Mouse (Mus musculus) hindbrain, embryonic 11.5 days (tissue): ENCODE data around the gene Pnrc1. TPM values are rescaled to one million over a fixed set of nuclear protein-coding genes. Genes with fewer than 3 reads are reported as not detected.

Source experiments
- ATAC-seq: fragments of 200-750 bp; cut with Nextera tagmentation; 2 replicates; pipeline ENCODE4 v1.8.0; 2017; ENCODE audit warnings: mild to moderate bottlenecking, moderate TSS enrichment, moderate library complexity; ENCODE audit not compliant: low FRiP score
- DNase-seq: peaks from one replicate; pipeline ENCODE4 v3.0.0-alpha.2; 2015; ENCODE audit warnings: low spot score
- H3K27ac ChIP-seq: fragments of 300-500 bp; sonication (generic); 2 replicates; pipeline ENCODE4 v1.5.1; 2014; ENCODE audit warnings: mild to moderate bottlenecking, low read depth, low read length
- H3K27me3 ChIP-seq: fragments of 300-500 bp; sonication (generic); 2 replicates; pipeline ENCODE4 v1.6.1; 2014; ENCODE audit warnings: mild to moderate bottlenecking, low read length, moderate library complexity, mixed read lengths; ENCODE audit not compliant: control insufficient read depth, insufficient read depth
- H3K36me3 ChIP-seq: fragments of 300-500 bp; sonication (generic); 2 replicates; pipeline ENCODE4 v1.6.1; 2014; ENCODE audit warnings: mild to moderate bottlenecking, low read length, moderate library complexity, mixed read lengths; ENCODE audit not compliant: control insufficient read depth, insufficient read depth
- H3K4me1 ChIP-seq: fragments of 300-500 bp; sonication (generic); replicated peaks from 2 replicates; pipeline ENCODE4 v1.6.1; 2014; ENCODE audit warnings: low read length, mixed read lengths; ENCODE audit not compliant: control insufficient read depth, insufficient read depth
- H3K4me2 ChIP-seq: fragments of 300-500 bp; sonication (generic); replicated peaks from 2 replicates; pipeline ENCODE4 v1.6.1; 2014; ENCODE audit warnings: mild to moderate bottlenecking, low read depth, low read length
- H3K4me3 ChIP-seq: fragments of 300-500 bp; sonication (generic); 2 replicates; pipeline ENCODE4 v1.5.1; 2014; ENCODE audit warnings: low read depth, low read length
- H3K9ac ChIP-seq: fragments of 300-500 bp; sonication (generic); 2 replicates; pipeline ENCODE4 v1.6.1; 2014; ENCODE audit warnings: low read depth, low read length
- H3K9me3 ChIP-seq: fragments of 300-500 bp; sonication (generic); 2 replicates; pipeline ENCODE4 v1.6.1; 2016; ENCODE audit warnings: low read length; ENCODE audit not compliant: control insufficient read depth
- WGBS: fragments of 180-500 bp; shearing (Covaris S2); extraction: QIAGEN DNeasy Blood & Tissue Kit; methylation state at CpG from one replicate; pipeline ENCODE4 v1.1.7; 2014; 5-methylcytosine and 5-hydroxymethylcytosine counted together
- polyA plus RNA-seq: library from polyadenylated mRNA; unstranded; fragments of >200 nt; fragmentation: Nextera tagmentation; extraction: Ambion mirVana; gene quantifications from 2 replicates; pipeline ENCODE4 v1.2.1, GENCODE M21; 2014

Gene Pnrc1
- polyA plus RNA-seq, 1 experiment from 2014 or later = 84.3 TPM

DNA sequence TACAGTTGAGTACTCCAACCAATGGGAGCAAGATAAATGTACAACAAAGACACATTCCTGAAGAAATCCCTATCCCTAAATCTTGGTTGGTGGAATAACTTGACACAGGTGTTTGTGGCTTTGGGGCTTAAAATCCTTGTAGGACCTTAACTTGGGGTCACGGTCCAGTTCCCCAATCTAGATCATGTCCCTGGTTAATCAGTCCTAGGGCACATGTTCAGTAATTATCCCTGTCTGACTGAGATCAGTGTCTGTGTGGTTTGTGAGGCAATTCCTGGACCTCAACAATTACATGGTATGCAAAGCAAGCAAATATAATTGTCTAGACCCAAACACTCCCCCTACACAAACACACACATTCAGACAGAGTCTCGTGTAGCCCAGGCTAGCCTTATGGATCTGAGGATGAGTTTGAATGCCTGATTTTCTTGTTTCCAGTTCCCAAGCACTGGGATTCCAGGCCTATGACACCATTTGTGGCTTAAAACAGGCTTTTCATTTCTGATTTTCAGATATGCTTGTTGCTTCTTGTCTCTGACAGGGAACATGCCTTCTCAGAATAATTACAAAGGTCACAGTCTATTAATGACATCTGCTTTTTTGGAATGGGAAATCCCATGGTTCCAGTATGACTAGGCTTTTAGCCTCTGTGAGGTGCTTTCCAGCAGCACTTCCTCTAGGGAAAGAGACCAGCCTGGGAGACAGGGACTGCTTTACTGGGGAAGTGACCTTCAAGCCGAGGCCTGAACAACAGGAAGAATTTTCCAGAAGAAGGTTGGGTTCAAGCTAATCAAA is 7.9 kb downstream of the Pnrc1 start:
- DNase-seq (no peak), ATAC-seq (no peak)
- H3K4me1 ChIP-seq = no peaks in the 10 kb centered on the region
- H3K36me3 ChIP-seq = no peaks in the 10 kb centered on the region
- H3K4me3 ChIP-seq = no peak overlapping the region
- no peak overlapping the region for H3K4me2 ChIP-seq
- 84% methylated on average over 3 of the region's 3 CpGs for WGBS
- H3K27me3 ChIP-seq = no peaks in the 10 kb centered on the region
- H3K9me3 ChIP-seq = no peaks in the 10 kb centered on the region
- no peak overlapping the region for H3K27ac ChIP-seq
- H3K9ac ChIP-seq = no peak overlapping the region

DNA sequence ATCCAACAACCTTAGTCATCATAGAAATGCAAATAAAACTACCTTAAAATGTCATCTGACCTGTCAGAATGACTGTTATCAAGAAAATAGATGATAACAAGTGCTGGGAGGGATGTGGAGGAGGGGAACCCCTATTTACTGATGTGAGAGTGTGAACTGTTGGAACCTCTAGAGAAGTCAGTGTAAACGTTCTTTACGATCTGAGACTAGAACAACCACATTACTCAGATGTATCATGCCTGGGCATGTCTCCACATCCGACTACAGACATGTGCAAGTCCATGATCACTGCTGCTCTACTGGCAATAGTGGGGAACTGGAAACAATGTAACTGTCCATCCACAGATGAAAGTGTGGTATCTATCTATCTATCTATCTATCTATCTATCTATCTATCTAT is 16.5 kb downstream of the Pnrc1 start:
- Histone ChIP-seq H3K4me1 (no peaks in the 10 kb centered on the region), H3K4me2 (no peak overlapping the region), H3K36me3 (no peaks in the 10 kb centered on the region), H3K4me3 (no peak overlapping the region), H3K9ac (no peak overlapping the region), H3K9me3 (no peaks in the 10 kb centered on the region), H3K27ac (no peak overlapping the region), H3K27me3 (no peaks in the 10 kb centered on the region)
- ATAC-seq = no peak
- no peak for DNase-seq
- 84% methylated on average over 3 of the region's 3 CpGs for WGBS

DNA sequence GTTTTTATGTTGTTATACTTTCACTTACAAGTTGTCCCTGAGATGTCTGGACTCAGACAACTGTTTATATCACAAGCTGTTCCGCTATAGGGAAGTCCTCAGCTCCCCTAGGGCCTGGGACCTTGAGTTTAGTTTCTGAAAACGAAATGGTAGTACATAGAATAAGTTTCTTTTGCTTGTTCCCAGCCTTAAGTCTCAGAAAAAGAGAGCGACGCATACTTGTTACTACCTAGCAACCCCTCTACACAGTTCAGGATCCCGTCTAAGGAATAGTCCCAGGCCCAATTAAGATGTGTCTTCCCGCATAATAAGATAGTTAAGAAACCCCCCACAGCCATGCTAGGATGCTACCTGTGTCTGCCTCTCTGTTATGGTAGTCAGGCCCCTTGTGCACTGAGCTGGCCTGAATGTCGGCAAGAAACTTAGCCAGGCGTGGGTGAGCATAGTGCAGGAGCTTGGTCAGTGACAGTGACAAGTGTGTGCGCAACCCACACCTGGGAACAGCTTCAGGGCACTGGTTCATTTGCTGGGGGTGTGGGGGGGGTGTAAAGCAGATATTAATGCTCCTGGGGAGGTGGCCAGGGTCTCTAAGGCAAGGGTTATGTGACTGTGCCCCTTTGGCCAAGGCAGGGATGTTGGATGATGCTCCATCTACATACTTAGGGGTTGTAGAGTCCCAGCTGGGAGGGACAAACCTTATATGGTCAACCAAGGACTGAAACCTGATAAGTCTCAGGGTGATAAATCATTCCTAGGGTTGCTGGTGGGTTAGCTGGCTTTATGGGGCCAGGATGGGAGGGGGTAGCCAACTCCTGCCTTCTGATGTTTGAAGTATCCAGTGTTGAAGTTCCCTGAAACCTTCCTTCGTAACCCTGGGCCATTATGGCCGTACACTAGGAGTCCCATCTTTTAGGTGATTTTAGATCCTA is 19.3 kb downstream of the Pnrc1 start:
- ATAC-seq = no peak
- Histone ChIP-seq H3K27me3 (no peaks in the 10 kb centered on the region), H3K36me3 (no peaks in the 10 kb centered on the region), H3K4me3 (no peak overlapping the region), H3K4me2 (no peak overlapping the region), H3K9me3 (no peaks in the 10 kb centered on the region), H3K4me1 (no peaks in the 10 kb centered on the region), H3K27ac (no peak overlapping the region), H3K9ac (no peak overlapping the region)
- 79% methylated on average over 11 of the region's 11 CpGs for WGBS
- no peak for DNase-seq

DNA sequence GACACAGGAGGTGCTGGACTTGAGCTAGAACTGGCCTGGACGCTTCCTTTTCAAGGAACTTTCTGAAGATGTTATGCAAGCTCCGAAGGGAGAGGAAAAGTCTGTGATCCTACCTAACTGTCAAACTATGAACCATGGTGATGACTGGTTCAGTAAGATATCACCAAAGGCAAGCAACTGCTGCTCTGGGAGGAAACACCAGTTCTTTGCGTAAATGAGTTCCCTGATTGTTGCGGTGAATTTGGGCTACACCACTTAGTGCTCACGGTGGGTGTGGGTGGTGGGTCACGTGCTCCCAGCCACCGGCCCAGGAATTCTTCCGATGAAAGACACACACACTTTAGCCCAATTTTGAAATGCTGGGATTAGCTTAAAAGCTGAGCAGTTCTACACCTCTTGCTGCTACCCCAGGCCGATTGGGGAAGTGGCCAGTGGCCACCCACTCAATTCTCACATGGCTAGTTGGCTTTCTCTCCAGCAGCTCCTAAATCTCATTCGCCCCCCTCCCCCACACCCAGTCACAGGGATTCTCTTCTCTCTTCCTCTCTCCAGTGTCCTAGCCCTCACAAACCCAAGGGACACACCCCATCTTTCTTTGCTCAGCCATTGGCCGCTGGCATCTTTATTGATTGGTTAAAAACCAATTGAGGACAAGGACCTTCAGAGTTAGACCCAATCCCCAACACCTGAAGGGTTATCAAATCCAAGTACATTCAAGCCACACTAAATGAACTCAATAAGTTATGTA is 24.8 kb downstream of the Pnrc1 start:
- Histone ChIP-seq H3K27me3 (no peaks in the 10 kb centered on the region), H3K9me3 (no peaks in the 10 kb centered on the region), H3K27ac (no peak overlapping the region), H3K4me2 (no peak overlapping the region), H3K36me3 (no peaks in the 10 kb centered on the region), H3K4me3 (no peak overlapping the region), H3K4me1 (no peaks in the 10 kb centered on the region), H3K9ac (no peak overlapping the region)
- ATAC-seq (no peak), DNase-seq (no peak)
- WGBS = 89% methylated on average over 11 of the region's 11 CpGs

DNA sequence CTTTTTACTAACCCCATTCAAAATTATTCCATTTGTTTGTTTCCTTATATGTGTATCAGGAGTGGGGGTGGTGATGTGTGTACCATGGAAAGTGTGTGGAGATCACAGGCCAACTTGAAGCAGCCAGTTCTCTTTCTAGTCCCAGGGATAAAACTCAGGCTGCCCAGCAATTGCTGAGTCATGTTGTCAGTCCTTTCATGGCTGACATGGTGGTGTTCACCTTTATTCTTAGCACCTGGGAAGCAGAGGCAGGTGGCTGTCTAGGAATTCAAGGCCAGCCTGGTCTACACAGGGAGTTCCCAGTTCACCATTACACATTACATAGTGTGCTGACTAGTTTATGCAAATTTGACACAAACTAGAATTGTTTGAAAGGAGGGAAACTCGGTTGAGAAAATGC is 27.1 kb downstream of the Pnrc1 start:
- no peak overlapping the region for H3K27ac ChIP-seq
- H3K4me1 ChIP-seq = no peaks in the 10 kb centered on the region
- no peak overlapping the region for H3K4me2 ChIP-seq
- no peak for ATAC-seq
- WGBS = 81% methylated on average over 1 of the region's 1 CpGs
- DNase-seq = no peak
- H3K9me3 ChIP-seq = no peaks in the 10 kb centered on the region
- no peak overlapping the region for H3K4me3 ChIP-seq
- no peak overlapping the region for H3K9ac ChIP-seq
- no peaks in the 10 kb centered on the region for H3K27me3 ChIP-seq
- H3K36me3 ChIP-seq = no peaks in the 10 kb centered on the region

DNA sequence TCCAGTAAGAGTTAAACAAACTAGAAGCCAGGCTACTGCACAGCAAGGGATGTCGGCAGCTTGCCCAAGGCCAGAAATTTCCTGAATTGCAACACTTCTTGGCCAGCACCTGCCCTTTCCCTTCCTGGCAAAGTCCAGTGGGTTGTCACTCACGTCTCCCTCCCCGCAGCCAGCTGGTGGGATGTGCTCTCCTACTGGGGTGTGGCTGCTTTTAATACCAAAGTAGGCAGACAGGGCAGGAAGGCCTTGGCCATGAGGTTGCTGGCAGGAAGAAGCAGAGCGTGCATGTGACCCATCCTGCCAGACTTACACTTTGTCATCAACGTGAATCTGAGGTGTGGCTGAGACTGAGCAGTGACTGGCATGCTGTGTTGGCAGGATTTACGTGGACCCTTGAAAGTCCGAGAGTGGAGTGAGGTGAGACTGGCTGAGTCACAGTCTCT is 28.6 kb downstream of the Pnrc1 start:
- Histone ChIP-seq H3K36me3 (no peaks in the 10 kb centered on the region), H3K27me3 (no peaks in the 10 kb centered on the region), H3K4me3 (no peak overlapping the region), H3K9ac (no peak overlapping the region), H3K4me2 (no peak overlapping the region), H3K4me1 (no peaks in the 10 kb centered on the region), H3K27ac (no peak overlapping the region), H3K9me3 (no peaks in the 10 kb centered on the region)
- 76% methylated on average over 7 of the region's 7 CpGs for WGBS
- no peak for ATAC-seq
- no peak for DNase-seq

DNA sequence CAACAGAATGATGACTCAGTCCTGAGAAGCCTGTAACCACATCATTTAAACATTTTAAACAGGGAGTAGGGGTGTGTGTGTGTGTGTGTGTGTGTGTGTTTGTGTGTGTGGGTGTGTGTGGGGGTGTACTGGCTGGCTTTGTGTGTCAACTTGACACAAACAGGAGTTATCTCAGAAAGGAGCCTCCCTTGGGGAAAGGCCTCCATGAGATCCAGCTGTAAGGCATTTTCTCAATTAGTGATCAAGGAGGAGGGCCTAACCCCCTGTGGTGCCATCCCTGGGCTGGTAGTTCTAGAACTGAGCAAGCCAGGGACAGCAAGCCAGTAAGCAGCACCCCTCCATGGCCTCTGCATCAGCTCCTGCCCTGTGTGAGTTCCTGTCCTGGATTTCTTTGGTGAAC is 29.7 kb downstream of the Pnrc1 start:
- Histone ChIP-seq H3K9me3 (no peaks in the 10 kb centered on the region), H3K27me3 (no peaks in the 10 kb centered on the region), H3K4me3 (no peak overlapping the region), H3K9ac (no peak overlapping the region), H3K4me2 (no peak overlapping the region), H3K27ac (no peak overlapping the region), H3K4me1 (no peaks in the 10 kb centered on the region), H3K36me3 (no peaks in the 10 kb centered on the region)
- DNase-seq (no peak), ATAC-seq (no peak)

DNA sequence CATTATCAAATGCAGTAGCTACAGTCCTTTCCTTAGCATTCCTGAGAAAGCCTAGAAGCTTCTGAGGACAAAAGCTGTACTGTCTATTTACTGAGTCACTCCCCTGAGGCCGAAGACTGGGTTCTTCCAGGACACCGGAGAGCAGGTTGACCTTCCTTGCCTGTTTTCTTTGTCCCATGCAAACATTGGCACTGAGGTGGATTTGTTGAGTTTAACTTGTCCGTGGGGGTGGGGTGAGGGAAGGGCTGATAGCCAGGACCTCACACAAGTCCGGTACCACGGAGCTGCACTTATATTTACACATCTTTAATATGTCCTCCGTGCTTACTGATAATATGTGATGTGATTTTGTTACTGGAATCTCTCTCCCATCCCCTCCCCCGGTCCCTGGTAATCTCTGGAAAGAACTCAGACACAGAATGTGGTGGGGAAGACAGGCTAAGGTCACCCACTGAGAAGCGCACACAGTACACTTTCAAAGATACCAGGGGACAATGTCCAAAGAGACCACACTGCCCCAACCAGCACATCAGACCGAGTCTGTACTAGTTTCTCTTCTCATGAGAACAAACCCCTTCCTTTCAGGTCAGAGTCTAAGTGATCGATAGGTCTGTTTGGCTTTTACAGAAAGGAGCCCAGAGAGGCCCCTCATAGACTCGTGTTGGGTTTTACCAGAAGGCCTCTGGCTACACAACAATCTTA is 32.5 kb downstream of the Pnrc1 start:
- Histone ChIP-seq H3K36me3 (no peaks in the 10 kb centered on the region), H3K4me3 (no peak overlapping the region), H3K9ac (no peak overlapping the region), H3K27ac (no peak overlapping the region), H3K9me3 (no peaks in the 10 kb centered on the region), H3K4me2 (no peak overlapping the region), H3K4me1 (no peaks in the 10 kb centered on the region), H3K27me3 (no peaks in the 10 kb centered on the region)
- no peak for DNase-seq
- WGBS = 78% methylated on average over 11 of the region's 11 CpGs
- ATAC-seq = no peak
